Mouse (Mus musculus) ES-E14 (cell line): ENCODE data around the gene Timm29.

ENCODE experiments used
- CHD2 ChIP-seq: IDR thresholded peaks from 2 replicates; pipeline ENCODE4 v1.6.1; 2014; ENCODE audit warnings: mild to moderate bottlenecking, low read depth, low read length, inconsistent platforms
- HCFC1 ChIP-seq: IDR thresholded peaks from 2 replicates; pipeline ENCODE4 v1.6.1; 2012; ENCODE audit warnings: low read length, inconsistent platforms, borderline replicate concordance; ENCODE audit not compliant: insufficient read depth
- MAFK ChIP-seq: IDR thresholded peaks from 2 replicates; pipeline ENCODE4 v1.6.1; 2014; ENCODE audit warnings: mild to moderate bottlenecking, low read depth, low read length, inconsistent platforms; ENCODE audit not compliant: insufficient read depth
- ZC3H11A ChIP-seq: IDR thresholded peaks from 2 replicates; pipeline ENCODE4 v1.6.1; 2012; ENCODE audit warnings: low read depth, mild to moderate bottlenecking, inconsistent platforms, low read length, borderline replicate concordance
- ZNF384 ChIP-seq: IDR thresholded peaks from 2 replicates; pipeline ENCODE4 v1.6.1; 2012; ENCODE audit warnings: low read depth, low read length, inconsistent platforms

- no peak for TF ChIP-seq HCFC1
- no peak for TF ChIP-seq CHD2
- no peak for TF ChIP-seq ZC3H11A
- TF ChIP-seq MAFK: no peak
- no peak for TF ChIP-seq ZNF384
Measured at GRCm38 (mm10) chr9:21564420-21564819, 28.1 kb upstream of the Timm29 start.
